Mouse (Mus musculus): ENCODE data around the gene Ndufaf8. TPM values are rescaled to one million over a fixed set of nuclear protein-coding genes. Genes with fewer than 3 reads are reported as not detected.

The Ndufaf8 gene
- polyA plus RNA-seq, 1 experiment from 2014 or later, result 113 TPM

DNA sequence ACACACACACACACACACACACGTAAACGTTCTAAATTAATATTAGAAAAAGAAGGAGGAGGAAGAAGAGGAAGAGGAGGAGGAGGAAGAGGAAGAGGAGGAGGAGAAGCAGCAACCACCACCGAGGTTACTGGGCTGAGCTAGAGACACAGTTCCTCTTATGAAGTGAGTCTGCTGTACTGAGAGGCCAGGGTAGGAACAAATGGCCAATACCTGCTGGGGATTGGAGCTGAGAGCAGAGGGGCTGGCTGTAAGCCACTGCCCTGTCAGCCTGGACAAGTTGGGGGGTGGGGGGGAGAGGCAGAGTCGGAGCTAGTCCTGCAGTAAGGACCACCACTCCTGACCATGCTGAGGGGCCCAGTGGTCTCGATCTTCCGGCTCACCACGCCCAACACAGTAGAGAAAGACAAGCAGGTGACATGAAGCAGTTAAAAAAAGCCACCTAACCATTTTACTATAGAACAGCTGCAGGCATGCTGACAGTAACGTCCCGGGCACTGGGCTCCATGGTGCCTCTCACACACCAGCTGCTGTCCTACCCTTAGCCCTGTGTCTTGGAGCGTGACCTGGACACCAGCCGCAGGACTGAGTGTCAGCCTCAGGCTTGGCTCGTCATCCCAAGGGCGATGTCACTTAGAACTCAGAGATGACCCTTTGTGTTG lies 34.6 kb upstream of the Ndufaf8 start:
- ATAC-seq, result no peak
- Histone ChIP-seq H3K4me1 (ENCODE audit: control insufficient read depth, insufficient read depth, low read length) (peaks cover 14% of the 10 kb centered on the region), H3K27ac (ENCODE audit: low read length) (no peak overlapping the region), H3K4me3 (ENCODE audit: low read length) (no peak overlapping the region), H3K9ac (ENCODE audit: low read depth, low read length) (no peak overlapping the region), H3K36me3 (ENCODE audit: control insufficient read depth, insufficient read depth, low read length) (no peaks in the 10 kb centered on the region), H3K9me3 (ENCODE audit: control insufficient read depth, low read length) (no peaks in the 10 kb centered on the region), H3K27me3 (replicated peaks; ENCODE audit: control insufficient read depth, insufficient read depth, low read length) (no peaks in the 10 kb centered on the region), H3K4me2 (ENCODE audit: low read depth, low read length) (no peak overlapping the region)
- 80% methylated on average over 13 of the region's 13 CpGs for WGBS

DNA sequence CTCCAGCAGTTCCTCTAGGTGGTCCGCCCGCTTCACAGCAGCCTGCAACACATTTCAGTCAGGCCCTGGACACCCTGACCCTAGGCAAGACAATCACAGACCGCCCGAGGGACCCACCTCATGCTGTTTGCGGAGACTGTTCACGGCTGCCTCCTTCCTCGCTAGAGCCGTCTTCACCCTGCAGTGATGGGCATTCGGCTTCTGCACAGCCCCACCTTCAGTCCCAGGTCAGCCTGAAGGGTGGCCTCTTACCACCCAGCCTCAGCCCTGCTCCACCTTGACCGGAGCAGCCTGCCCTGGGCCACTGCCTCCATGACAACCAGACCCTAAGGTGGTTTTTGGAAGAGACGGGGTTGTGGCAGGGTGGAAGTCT lies 34.1 kb upstream of the Ndufaf8 start:
- H3K9me3 ChIP-seq (ENCODE audit: control insufficient read depth, low read length), result no peaks in the 10 kb centered on the region
- no peaks in the 10 kb centered on the region for H3K27me3 ChIP-seq (replicated peaks; ENCODE audit: control insufficient read depth, insufficient read depth, low read length)
- ATAC-seq, result no peak
- no peak overlapping the region for H3K9ac ChIP-seq (ENCODE audit: low read depth, low read length)
- peaks cover 16% of the 10 kb centered on the region for H3K4me1 ChIP-seq (ENCODE audit: control insufficient read depth, insufficient read depth, low read length)
- WGBS, result 89% methylated on average over 11 of the region's 11 CpGs
- H3K27ac ChIP-seq (ENCODE audit: low read length), result no peak overlapping the region
- peaks cover 1% of the 10 kb centered on the region for H3K36me3 ChIP-seq (ENCODE audit: control insufficient read depth, insufficient read depth, low read length)
- no peak overlapping the region for H3K4me2 ChIP-seq (ENCODE audit: low read depth, low read length)
- no peak overlapping the region for H3K4me3 ChIP-seq (ENCODE audit: low read length)

DNA sequence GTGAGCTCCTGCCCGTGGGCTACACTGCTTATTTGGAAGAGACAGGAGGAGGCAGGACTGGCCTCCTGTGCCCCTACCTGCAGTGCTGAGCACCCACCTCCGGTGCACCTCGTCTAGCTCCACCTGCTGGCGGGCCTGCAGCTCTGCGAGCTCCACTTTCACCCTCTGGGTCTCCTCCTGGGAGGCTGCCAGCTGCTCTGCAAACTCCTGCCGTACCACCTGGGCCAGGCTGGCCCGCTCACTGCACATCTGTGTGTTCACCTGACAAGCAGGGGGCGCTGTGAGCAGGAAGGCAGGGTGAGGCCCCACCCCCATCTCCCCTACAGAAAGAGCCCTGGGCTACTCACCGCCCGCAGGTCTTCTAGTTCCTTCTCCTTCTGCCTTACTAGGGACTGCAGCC lies 33.4 kb upstream of the Ndufaf8 start:
- WGBS, result 35% methylated on average over 10 of the region's 10 CpGs
- Histone ChIP-seq H3K4me3 (ENCODE audit: low read length) (no peak overlapping the region), H3K27me3 (replicated peaks; ENCODE audit: control insufficient read depth, insufficient read depth, low read length) (no peaks in the 10 kb centered on the region), H3K4me2 (ENCODE audit: low read depth, low read length) (no peak overlapping the region), H3K27ac (ENCODE audit: low read length) (no peak overlapping the region), H3K9me3 (ENCODE audit: control insufficient read depth, low read length) (no peaks in the 10 kb centered on the region), H3K4me1 (ENCODE audit: control insufficient read depth, insufficient read depth, low read length) (peaks cover 12% of the 10 kb centered on the region), H3K9ac (ENCODE audit: low read depth, low read length) (peak overlapping the region; percentile 19; the same call in 1 of the 2 replicates), H3K36me3 (ENCODE audit: control insufficient read depth, insufficient read depth, low read length) (peaks cover 7% of the 10 kb centered on the region)
- peak; percentile 47; the same call in 1 of the 2 replicates for ATAC-seq

DNA sequence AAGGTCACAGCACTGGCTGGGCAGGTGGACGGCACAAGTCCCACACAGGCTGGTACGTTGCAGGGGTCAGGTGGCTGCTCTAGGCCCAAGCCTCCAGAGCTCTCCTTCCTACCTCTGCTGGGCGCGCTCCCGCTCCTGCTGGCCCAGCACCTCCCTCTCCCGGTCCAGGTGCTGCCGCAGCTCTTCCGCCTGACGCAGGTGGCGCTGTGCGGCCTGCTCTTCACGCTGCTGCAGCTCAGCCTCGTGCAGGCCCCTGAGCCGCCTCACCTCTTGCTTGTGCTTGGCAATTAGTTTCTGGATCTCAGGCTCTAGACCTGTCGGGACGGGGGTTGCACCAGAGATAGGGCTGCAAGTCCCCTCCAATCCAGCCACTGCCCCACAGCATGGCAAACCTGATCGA lies 30.9 kb upstream of the Ndufaf8 start:
- peak; percentile 46; the same call in 1 of the 2 replicates for ATAC-seq
- WGBS, result 66% methylated on average over 17 of the region's 17 CpGs

DNA sequence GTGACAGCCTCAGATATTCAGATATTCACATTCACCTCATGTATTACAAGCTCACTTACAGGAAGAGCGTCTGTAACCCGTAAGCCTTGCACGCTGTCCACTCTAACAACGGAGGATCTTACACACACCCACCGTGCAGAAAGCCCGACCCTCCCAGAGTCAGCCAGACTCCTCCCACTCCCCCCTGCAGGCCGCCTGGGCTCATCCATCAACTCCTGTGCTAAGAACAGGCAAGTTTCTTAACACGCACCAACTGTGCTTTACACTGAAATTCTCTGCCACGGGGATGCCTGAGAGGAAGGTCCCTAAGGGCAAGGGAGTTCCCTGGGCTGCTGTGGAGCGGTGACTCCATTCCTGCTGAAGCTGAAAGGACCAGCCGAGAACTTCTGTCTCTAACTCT lies 29.5 kb upstream of the Ndufaf8 start:
- Histone ChIP-seq H3K4me3 (ENCODE audit: low read length) (no peak overlapping the region), H3K9me3 (ENCODE audit: control insufficient read depth, low read length) (no peaks in the 10 kb centered on the region), H3K4me2 (ENCODE audit: low read depth, low read length) (no peak overlapping the region), H3K4me1 (ENCODE audit: control insufficient read depth, insufficient read depth, low read length) (0 out of 2 replicates have a peak, but pooled peaks cover 5% of the 10 kb centered on the region), H3K27ac (ENCODE audit: low read length) (no peak overlapping the region), H3K9ac (ENCODE audit: low read depth, low read length) (0 out of 2 replicates have a peak overlapping the region, but pooled peaks have one; percentile 19), H3K36me3 (ENCODE audit: control insufficient read depth, insufficient read depth, low read length) (peaks cover 20% of the 10 kb centered on the region), H3K27me3 (replicated peaks; ENCODE audit: control insufficient read depth, insufficient read depth, low read length) (no peaks in the 10 kb centered on the region)
- WGBS, result 37% methylated on average over 11 of the region's 11 CpGs
- ATAC-seq, result no peak

More for the DNA sequence above, 30.9 kb upstream of the Ndufaf8 start:
- H3K36me3 ChIP-seq (ENCODE audit: control insufficient read depth, insufficient read depth, low read length), result peaks cover 20% of the 10 kb centered on the region
- no peak overlapping the region for H3K4me2 ChIP-seq (ENCODE audit: low read depth, low read length)
- no peak overlapping the region for H3K27ac ChIP-seq (ENCODE audit: low read length)
- 0 out of 2 replicates have a peak, but pooled peaks cover 5% of the 10 kb centered on the region for H3K4me1 ChIP-seq (ENCODE audit: control insufficient read depth, insufficient read depth, low read length)
- H3K4me3 ChIP-seq (ENCODE audit: low read length), result no peak overlapping the region
- no peaks in the 10 kb centered on the region for H3K9me3 ChIP-seq (ENCODE audit: control insufficient read depth, low read length)
- H3K27me3 ChIP-seq (replicated peaks; ENCODE audit: control insufficient read depth, insufficient read depth, low read length), result no peaks in the 10 kb centered on the region
- H3K9ac ChIP-seq (ENCODE audit: low read depth, low read length), result no peak overlapping the region

DNA sequence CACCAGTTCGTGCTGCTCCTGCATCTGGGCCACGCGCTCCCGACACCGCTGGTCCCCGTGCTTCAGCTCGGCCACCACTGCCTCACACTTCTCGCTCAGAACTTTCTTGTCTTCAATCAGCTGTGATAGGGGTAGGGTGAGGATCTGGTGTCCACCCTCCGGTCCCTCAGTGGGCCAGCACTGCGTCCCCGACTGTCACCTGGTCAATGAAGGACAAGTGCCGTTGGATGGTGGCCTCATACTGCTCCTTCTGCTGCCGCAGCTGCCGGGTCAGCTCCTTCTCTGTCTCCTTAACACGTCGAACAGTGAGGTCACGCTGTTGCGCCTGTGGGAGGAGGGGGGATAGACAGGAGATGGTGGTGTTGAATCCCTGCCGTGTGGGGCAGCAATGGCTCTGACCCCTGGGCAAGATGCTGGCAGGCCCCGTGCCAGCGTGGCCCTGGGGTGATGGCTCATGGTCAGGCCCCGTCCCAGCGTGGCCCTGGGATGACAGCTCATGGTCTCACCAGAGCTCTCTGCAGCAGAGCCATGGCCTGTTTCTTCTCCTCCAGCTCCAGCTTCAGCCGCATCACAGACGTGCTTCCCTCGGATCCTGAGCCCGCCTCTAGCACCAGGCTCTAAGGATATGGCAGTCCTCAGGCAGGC lies 28.3 kb upstream of the Ndufaf8 start:
- H3K4me2 ChIP-seq (ENCODE audit: low read depth, low read length), result no peak overlapping the region
- no peaks in the 10 kb centered on the region for H3K9me3 ChIP-seq (ENCODE audit: control insufficient read depth, low read length)
- no peak overlapping the region for H3K4me3 ChIP-seq (ENCODE audit: low read length)
- peaks cover 20% of the 10 kb centered on the region for H3K36me3 ChIP-seq (ENCODE audit: control insufficient read depth, insufficient read depth, low read length)
- no peaks in the 10 kb centered on the region for H3K27me3 ChIP-seq (replicated peaks; ENCODE audit: control insufficient read depth, insufficient read depth, low read length)
- 90% methylated on average over 27 of the region's 27 CpGs for WGBS
- no peak overlapping the region for H3K27ac ChIP-seq (ENCODE audit: low read length)
- H3K9ac ChIP-seq (ENCODE audit: low read depth, low read length), result no peak overlapping the region; the same call in 1 of the 2 replicates
- ATAC-seq, result no peak
- peaks cover 10% of the 10 kb centered on the region for H3K4me1 ChIP-seq (ENCODE audit: control insufficient read depth, insufficient read depth, low read length)

DNA sequence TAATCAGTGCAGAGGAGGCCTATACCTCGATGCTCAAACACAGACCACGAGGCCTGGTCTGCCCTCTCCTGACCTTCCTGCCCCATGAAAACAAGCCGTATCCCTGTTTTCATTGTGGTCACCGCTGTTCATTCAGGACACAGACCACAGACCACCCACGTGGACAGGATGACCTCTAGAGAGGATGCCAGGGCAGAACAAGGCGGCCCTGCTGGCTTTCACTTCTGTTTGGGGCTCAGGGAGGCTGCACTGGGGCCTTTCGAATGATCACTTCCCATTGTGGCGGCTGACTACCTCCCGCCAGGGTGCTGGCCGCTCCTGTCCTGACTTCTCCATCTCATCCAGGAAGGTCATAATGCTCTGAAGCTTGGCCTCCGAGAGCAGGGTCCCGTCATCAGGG lies 27.7 kb upstream of the Ndufaf8 start:
- Histone ChIP-seq H3K4me2 (ENCODE audit: low read depth, low read length) (no peak overlapping the region), H3K27ac (ENCODE audit: low read length) (no peak overlapping the region), H3K4me3 (ENCODE audit: low read length) (no peak overlapping the region), H3K9ac (ENCODE audit: low read depth, low read length) (no peak overlapping the region), H3K9me3 (ENCODE audit: control insufficient read depth, low read length) (no peaks in the 10 kb centered on the region), H3K27me3 (replicated peaks; ENCODE audit: control insufficient read depth, insufficient read depth, low read length) (no peaks in the 10 kb centered on the region), H3K4me1 (ENCODE audit: control insufficient read depth, insufficient read depth, low read length) (peaks cover 13% of the 10 kb centered on the region), H3K36me3 (ENCODE audit: control insufficient read depth, insufficient read depth, low read length) (peaks cover 20% of the 10 kb centered on the region)
- 59% methylated on average over 12 of the region's 12 CpGs for WGBS
- ATAC-seq, result no peak

DNA sequence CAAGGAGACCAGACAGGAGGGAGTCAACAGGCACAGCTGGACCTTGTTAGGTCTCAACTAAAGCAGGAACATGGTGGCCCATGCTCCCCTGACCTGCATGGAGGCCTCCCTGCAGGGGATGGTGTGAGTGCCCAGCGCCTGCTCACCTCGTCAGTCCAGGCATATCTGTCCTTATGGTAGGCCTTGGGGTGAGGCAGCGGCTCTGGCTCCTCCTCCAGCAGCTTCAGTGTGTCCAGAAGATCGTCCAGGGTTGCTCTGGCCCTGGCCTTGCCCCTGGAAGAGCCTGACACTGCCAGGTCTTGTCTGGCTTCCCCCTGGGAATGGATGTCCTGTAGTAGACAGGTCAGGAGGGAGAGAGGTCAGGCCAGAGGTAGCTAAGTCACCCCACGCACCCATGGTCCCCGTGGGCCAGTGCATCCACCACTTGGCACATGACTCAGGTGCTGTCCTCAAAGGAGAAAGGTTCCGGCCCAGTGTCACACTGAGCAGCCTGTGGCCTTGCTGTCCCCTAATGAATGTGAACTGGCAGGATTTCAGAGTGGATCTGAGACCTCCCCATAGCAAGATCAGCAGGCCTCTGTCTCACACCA lies 26.9 kb upstream of the Ndufaf8 start:
- Histone ChIP-seq H3K27me3 (replicated peaks; ENCODE audit: control insufficient read depth, insufficient read depth, low read length) (no peaks in the 10 kb centered on the region), H3K9me3 (ENCODE audit: control insufficient read depth, low read length) (no peaks in the 10 kb centered on the region), H3K27ac (ENCODE audit: low read length) (no peak overlapping the region), H3K4me1 (ENCODE audit: control insufficient read depth, insufficient read depth, low read length) (peaks cover 13% of the 10 kb centered on the region), H3K9ac (ENCODE audit: low read depth, low read length) (no peak overlapping the region), H3K36me3 (ENCODE audit: control insufficient read depth, insufficient read depth, low read length) (peaks cover 20% of the 10 kb centered on the region), H3K4me3 (ENCODE audit: low read length) (no peak overlapping the region), H3K4me2 (ENCODE audit: low read depth, low read length) (no peak overlapping the region)
- ATAC-seq, result no peak
- WGBS, result 86% methylated on average over 7 of the region's 7 CpGs

DNA sequence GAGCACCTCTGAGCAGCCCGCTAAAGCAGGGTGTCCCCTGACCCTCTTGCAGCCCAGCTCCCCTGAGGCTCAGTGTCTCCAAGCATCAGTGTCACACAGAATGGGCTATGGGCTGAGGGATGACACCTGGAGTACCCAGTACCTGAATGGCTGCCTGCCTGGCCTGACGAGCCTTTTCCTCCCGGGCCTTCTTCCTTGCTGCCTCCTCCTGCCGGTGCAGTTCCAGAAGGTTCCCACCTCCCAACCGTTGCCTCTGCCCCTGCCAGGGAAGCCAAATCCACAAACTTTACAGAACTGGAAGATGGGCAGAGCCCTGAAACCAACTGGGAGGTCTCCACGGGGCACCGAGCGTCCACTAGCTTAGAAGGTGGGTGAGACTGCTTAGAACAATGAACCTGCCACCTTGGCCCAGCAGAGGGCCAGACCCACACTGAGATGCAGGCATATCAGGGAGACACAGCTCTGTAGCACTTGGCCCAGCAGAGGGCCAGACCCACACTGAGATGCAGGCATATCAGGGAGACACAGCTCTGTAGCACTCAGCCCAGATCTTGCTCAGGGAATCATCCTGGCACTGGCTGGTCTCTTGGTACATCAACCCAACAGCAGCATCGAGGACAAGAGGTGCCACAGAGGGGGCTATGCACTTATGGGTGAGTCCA lies 25.6 kb upstream of the Ndufaf8 start:
- H3K36me3 ChIP-seq (ENCODE audit: control insufficient read depth, insufficient read depth, low read length), result peaks cover 22% of the 10 kb centered on the region

More for the DNA sequence above, 25.6 kb upstream of the Ndufaf8 start:
- H3K4me1 ChIP-seq (ENCODE audit: control insufficient read depth, insufficient read depth, low read length), result peaks cover 13% of the 10 kb centered on the region
- H3K4me3 ChIP-seq (ENCODE audit: low read length), result no peak overlapping the region
- no peaks in the 10 kb centered on the region for H3K9me3 ChIP-seq (ENCODE audit: control insufficient read depth, low read length)
- ATAC-seq, result no peak
- WGBS, result 89% methylated on average over 9 of the region's 9 CpGs
- no peak overlapping the region for H3K27ac ChIP-seq (ENCODE audit: low read length)
- no peaks in the 10 kb centered on the region for H3K27me3 ChIP-seq (replicated peaks; ENCODE audit: control insufficient read depth, insufficient read depth, low read length)
- H3K4me2 ChIP-seq (ENCODE audit: low read depth, low read length), result no peak overlapping the region
- no peak overlapping the region for H3K9ac ChIP-seq (ENCODE audit: low read depth, low read length)
